Mouse (Mus musculus): ENCODE results near the gene Slc6a6.

- TF ChIP-seq POLR2A (IDR thresholded peaks at IDR 0.05; ENCODE audit: insufficient read depth, low read depth, low read length) = no peak
- no peak for TF ChIP-seq CTCF (IDR thresholded peaks at IDR 0.05; ENCODE audit: insufficient read depth, low read depth, low read length)
Observed at GRCm38 (mm10) chr6:91773951-91774350, 90.1 kb downstream of the Slc6a6 start.

All from olfactory bulb, adult 2 months (tissue).